Mouse (Mus musculus): ENCODE measurements around the gene H2-DMa. TPM values are rescaled to one million over a fixed set of nuclear protein-coding genes. Genes with fewer than 3 reads are reported as not detected.
A peak's percentile ranks its signal among the peaks of the same experiment; 100 is the strongest.

H2-DMa gene
- polyA plus RNA-seq (2015; fragmentation: Nextera tagmentation; extraction: Ambion mirVana) = 12.9 and 13.0 TPM in 2 replicates

DNA sequence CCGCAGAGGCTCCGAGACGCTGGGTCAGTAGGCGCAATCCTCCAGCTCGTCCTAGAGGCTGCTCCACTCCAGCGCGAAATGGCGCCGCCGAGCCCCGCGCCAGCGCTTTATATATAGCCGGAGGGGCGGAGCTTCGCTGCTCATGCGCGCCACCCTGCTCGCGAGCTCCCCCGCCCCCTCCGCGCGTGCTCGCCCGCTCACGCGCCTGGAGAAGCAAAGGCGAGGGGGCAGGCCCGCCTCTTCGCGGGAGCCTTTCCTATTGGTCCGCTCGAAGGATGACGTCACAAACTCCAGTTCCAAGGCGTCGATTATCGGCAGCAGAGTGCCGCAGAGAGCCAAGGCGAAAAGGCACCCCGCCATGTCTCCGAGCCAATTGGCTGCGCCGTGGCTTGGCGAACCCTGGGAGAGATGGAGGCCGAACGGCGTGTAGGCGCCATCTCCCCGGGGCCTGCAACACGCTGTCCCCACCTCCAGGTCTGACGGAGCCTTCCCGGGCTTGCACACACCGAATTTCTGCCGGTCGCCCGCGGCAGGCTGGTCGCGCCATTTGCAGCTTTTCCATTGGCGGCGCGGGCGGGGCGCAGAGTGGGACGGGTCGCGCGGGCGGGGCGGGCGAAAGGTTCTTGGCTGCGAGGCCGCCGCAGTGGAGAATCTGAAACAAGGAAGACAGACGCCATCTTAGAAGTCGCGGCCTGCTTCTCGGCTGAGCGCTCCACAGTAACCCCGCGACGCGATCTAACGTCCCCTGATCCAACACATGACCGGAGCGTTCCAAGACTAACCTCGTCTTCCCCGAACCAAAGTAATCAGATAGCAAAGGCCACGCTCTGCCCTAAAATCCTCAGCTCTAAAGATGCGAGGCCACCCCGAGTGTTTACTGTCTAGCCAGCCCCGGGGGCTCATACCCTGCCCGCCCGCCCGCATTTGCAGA is at the start of gene H2-DMa:
TSS of gene H2-DMa (plus strand) at position 293 of the 931 bp plus-strand sequence.
- peak within 1 kb of the TSS; percentile 98 for H3K9ac ChIP-seq (replicated peaks)
- WGBS = under 1% methylated on average over 95 of the region's 96 CpGs
- H3K9me3 ChIP-seq = no peaks in the 10 kb centered on the region
- peak within 1 kb of the TSS; percentile 100 for H3K27ac ChIP-seq (replicated peaks)
- peak; percentile 79 for ATAC-seq (replicated peaks)
- H3K4me1 ChIP-seq = peaks cover 37% of the 10 kb centered on the region
- H3K27me3 ChIP-seq = no peaks in the 10 kb centered on the region
- peak within 1 kb of the TSS; percentile 90 for H3K4me3 ChIP-seq
- peak within 1 kb of the TSS; percentile 80 for H3K4me2 ChIP-seq (replicated peaks)
- peaks cover 20% of the 10 kb centered on the region for H3K36me3 ChIP-seq

DNA sequence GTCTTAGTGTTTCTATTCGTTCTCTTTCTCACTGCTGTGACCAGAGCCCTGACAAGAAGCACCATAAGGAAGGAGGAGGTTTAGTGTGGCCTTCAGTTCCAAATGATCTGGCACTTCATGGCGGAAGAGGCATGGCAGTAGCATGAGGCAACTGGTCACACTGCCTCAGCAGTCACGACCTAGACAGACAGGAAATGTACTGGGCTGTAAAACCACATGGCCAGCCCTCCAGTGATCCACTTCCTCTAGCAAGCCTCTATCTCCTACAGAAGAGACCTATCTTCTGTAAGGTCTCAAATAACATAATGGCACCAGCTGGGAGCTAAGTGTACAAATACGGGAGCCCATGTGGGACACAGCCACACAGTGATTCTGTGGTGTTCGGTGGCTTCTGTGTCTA is 47.2 kb upstream of the H2-DMa start:
- Histone ChIP-seq H3K9me3 (no peaks in the 10 kb centered on the region), H3K4me2 (replicated peaks) (no peak overlapping the region), H3K4me1 (peaks cover 8% of the 10 kb centered on the region), H3K27me3 (peaks cover 10% of the 10 kb centered on the region), H3K36me3 (no peaks in the 10 kb centered on the region), H3K9ac (replicated peaks) (no peak overlapping the region), H3K27ac (replicated peaks) (no peak overlapping the region), H3K4me3 (no peak overlapping the region)
- 84% methylated on average over 5 of the region's 5 CpGs for WGBS
- no peak for ATAC-seq (replicated peaks)

GRCm38 (mm10) chr17:34075271-34075670 is 44.1 kb upstream of the H2-DMa start:
- WGBS = 45% methylated on average over 7 of the region's 7 CpGs
- H3K4me1 ChIP-seq = peaks cover 14% of the 10 kb centered on the region
- ATAC-seq (replicated peaks) = no peak
- no peaks in the 10 kb centered on the region for H3K36me3 ChIP-seq
- no peak overlapping the region for H3K9ac ChIP-seq (replicated peaks)
- H3K27me3 ChIP-seq = peaks cover 14% of the 10 kb centered on the region
- no peak overlapping the region for H3K4me3 ChIP-seq
- no peak overlapping the region for H3K27ac ChIP-seq (replicated peaks)
- H3K9me3 ChIP-seq = no peaks in the 10 kb centered on the region
- no peak overlapping the region for H3K4me2 ChIP-seq (replicated peaks)

GRCm38 (mm10) chr17:34077549-34077948 is 41.8 kb upstream of the H2-DMa start:
- 2% methylated on average over 9 of the region's 9 CpGs for WGBS
- Histone ChIP-seq H3K4me1 (peaks cover 14% of the 10 kb centered on the region), H3K27ac (replicated peaks) (no peak overlapping the region), H3K4me3 (no peak overlapping the region), H3K9ac (replicated peaks) (no peak overlapping the region), H3K36me3 (no peaks in the 10 kb centered on the region), H3K27me3 (peaks cover 14% of the 10 kb centered on the region), H3K9me3 (no peaks in the 10 kb centered on the region), H3K4me2 (replicated peaks) (no peak overlapping the region)
- no peak for ATAC-seq (replicated peaks)

DNA sequence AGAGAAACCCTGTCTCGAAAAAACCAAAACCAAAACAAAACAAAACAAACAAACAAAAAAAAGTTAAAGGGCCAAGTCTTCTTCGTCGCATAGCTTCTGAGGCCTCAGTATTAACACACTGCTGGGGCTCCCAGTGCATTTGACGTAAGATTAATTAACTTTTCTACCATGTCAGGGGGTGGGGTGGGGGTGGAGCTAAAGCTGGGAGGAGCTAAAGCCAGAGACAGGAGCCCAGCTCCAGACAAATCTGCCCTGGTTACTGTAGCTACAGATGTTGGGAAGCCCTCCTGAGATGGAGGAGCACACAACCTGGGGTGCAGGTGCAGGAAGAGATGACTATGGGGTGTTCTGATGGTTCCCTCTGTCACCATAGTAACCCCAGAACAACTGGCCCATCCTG is 41.2 kb upstream of the H2-DMa start:
- ATAC-seq (replicated peaks) = no peak
- H3K4me2 ChIP-seq (replicated peaks) = no peak overlapping the region
- WGBS = 58% methylated on average over 4 of the region's 4 CpGs

DNA sequence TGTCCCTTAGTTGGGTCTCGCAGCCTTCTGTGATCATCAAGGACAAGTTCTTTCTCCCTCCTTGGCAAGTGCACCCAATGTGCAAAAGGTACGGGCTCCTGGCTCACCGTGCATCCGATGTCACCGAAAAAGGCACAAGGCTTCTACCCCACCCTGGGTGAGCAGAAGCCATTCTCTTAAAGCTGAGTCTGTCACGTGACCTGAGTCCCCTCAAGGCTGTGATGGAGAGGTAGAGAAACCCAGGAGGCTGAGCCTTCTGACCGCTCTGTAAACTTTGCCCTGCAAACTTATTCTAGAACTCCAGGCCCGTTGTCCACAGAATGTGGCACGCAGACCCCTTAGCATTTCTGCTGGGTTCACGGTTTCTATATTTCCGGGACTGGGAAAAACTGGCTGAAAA is 40.3 kb upstream of the H2-DMa start:
- ATAC-seq (replicated peaks) = no peak
- Histone ChIP-seq H3K4me2 (replicated peaks) (no peak overlapping the region), H3K36me3 (no peaks in the 10 kb centered on the region), H3K4me3 (no peak overlapping the region), H3K27me3 (peaks cover 14% of the 10 kb centered on the region), H3K27ac (replicated peaks) (no peak overlapping the region), H3K9me3 (no peaks in the 10 kb centered on the region), H3K9ac (replicated peaks) (no peak overlapping the region), H3K4me1 (peaks cover 19% of the 10 kb centered on the region)
- 89% methylated on average over 11 of the region's 11 CpGs for WGBS

More for the DNA sequence above, 41.2 kb upstream of the H2-DMa start:
- peaks cover 16% of the 10 kb centered on the region for H3K4me1 ChIP-seq
- no peak overlapping the region for H3K27ac ChIP-seq (replicated peaks)
- H3K4me3 ChIP-seq = no peak overlapping the region
- no peaks in the 10 kb centered on the region for H3K36me3 ChIP-seq
- H3K27me3 ChIP-seq = peaks cover 14% of the 10 kb centered on the region
- H3K9ac ChIP-seq (replicated peaks) = no peak overlapping the region
- no peaks in the 10 kb centered on the region for H3K9me3 ChIP-seq

GRCm38 (mm10) chr17:34079621-34080020 is 39.7 kb upstream of the H2-DMa start:
- H3K4me2 ChIP-seq (replicated peaks) = no peak overlapping the region
- H3K9me3 ChIP-seq = no peaks in the 10 kb centered on the region
- H3K27me3 ChIP-seq = peaks cover 14% of the 10 kb centered on the region
- ATAC-seq (replicated peaks) = peak; percentile 76
- H3K9ac ChIP-seq (replicated peaks) = no peak overlapping the region
- H3K36me3 ChIP-seq = no peaks in the 10 kb centered on the region
- WGBS = 18% methylated on average over 5 of the region's 5 CpGs
- H3K27ac ChIP-seq (replicated peaks) = no peak overlapping the region
- no peak overlapping the region for H3K4me3 ChIP-seq
- H3K4me1 ChIP-seq = peaks cover 19% of the 10 kb centered on the region

GRCm38 (mm10) chr17:34083104-34083503 is 36.2 kb upstream of the H2-DMa start:
- no peaks in the 10 kb centered on the region for H3K27me3 ChIP-seq
- 2% methylated on average over 8 of the region's 8 CpGs for WGBS
- H3K9ac ChIP-seq (replicated peaks) = no peak overlapping the region; the same call in 1 of the 2 replicates
- H3K4me1 ChIP-seq = peaks cover 6% of the 10 kb centered on the region; the same call in 1 of the 2 replicates
- H3K36me3 ChIP-seq = no peaks in the 10 kb centered on the region
- ATAC-seq (replicated peaks) = no peak
- H3K27ac ChIP-seq (replicated peaks) = no peak overlapping the region
- no peak overlapping the region for H3K4me2 ChIP-seq (replicated peaks)
- no peaks in the 10 kb centered on the region for H3K9me3 ChIP-seq
- no peak overlapping the region for H3K4me3 ChIP-seq

DNA sequence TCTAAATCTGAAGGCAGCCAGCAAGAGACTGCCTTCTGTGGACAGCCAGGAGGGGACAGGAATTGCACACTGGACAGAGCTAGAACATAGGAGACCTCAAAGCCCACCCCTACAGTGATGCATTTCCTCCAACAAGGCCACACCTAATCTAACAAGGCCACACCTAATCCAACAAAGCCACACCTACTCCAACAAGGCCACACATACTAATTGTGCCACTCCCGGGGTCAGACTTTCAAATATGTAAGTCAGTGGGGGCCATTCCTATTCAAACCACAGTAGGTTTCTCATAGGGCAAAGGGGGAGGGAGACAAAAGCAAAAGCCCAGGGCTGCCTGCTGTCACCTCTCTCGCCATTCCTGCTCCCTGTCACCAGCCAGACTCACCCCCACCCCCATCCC is 32.0 kb upstream of the H2-DMa start:
- H3K4me3 ChIP-seq = no peak overlapping the region
- WGBS = 57% methylated on average over 2 of the region's 2 CpGs

DNA sequence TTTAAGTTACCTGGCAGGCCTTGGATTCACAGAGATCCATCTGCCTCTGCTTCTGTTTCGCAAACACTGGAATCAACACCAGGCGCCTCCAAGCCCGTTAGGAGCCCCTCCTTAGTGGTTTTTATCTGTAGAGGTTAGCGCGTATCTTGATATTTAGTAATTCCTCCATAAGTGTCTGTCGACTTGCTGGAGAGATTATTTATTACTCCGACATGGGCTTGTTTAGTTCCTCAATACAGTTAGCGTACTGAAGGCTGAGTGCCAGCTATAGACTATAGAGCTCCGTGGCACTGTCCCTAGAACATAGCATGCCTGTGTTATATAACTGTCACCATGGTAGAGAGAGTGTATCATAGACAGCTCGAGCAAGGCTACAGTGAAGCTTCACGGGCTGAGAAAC is 31.2 kb upstream of the H2-DMa start:
- H3K9ac ChIP-seq (replicated peaks) = no peak overlapping the region
- H3K9me3 ChIP-seq = no peaks in the 10 kb centered on the region
- 78% methylated on average over 11 of the region's 11 CpGs for WGBS
- H3K4me1 ChIP-seq = peaks cover 4% of the 10 kb centered on the region; the same call in 1 of the 2 replicates
- no peaks in the 10 kb centered on the region for H3K36me3 ChIP-seq
- H3K4me2 ChIP-seq (replicated peaks) = no peak overlapping the region
- no peak overlapping the region for H3K4me3 ChIP-seq
- no peak overlapping the region for H3K27ac ChIP-seq (replicated peaks)
- no peak for ATAC-seq (replicated peaks)
- H3K27me3 ChIP-seq = no peaks in the 10 kb centered on the region

More for the DNA sequence above, 32.0 kb upstream of the H2-DMa start:
- Histone ChIP-seq H3K4me2 (replicated peaks) (no peak overlapping the region), H3K9ac (replicated peaks) (no peak overlapping the region), H3K27ac (replicated peaks) (no peak overlapping the region), H3K36me3 (no peaks in the 10 kb centered on the region), H3K4me1 (peaks cover 6% of the 10 kb centered on the region; the same call in 1 of the 2 replicates), H3K27me3 (no peaks in the 10 kb centered on the region), H3K9me3 (no peaks in the 10 kb centered on the region)
- ATAC-seq (replicated peaks) = no peak

GRCm38 (mm10) chr17:34090923-34091322 is 28.4 kb upstream of the H2-DMa start:
- Histone ChIP-seq H3K4me2 (replicated peaks) (no peak overlapping the region), H3K9ac (replicated peaks) (no peak overlapping the region), H3K27me3 (no peaks in the 10 kb centered on the region), H3K4me1 (no peaks in the 10 kb centered on the region), H3K4me3 (no peak overlapping the region), H3K27ac (replicated peaks) (no peak overlapping the region), H3K9me3 (no peaks in the 10 kb centered on the region), H3K36me3 (no peaks in the 10 kb centered on the region)
- ATAC-seq (replicated peaks) = no peak
- 53% methylated on average over 7 of the region's 7 CpGs for WGBS

- no peak within 1 kb of the TSS for H3K27ac ChIP-seq (replicated peaks)
- H3K27me3 ChIP-seq = no peaks in the 10 kb centered on the region
- H3K4me3 ChIP-seq = no peak within 1 kb of the TSS
- no peak within 1 kb of the TSS for H3K9ac ChIP-seq (replicated peaks)
- WGBS = 40% methylated on average over 11 of the region's 11 CpGs
- H3K4me1 ChIP-seq = no peaks in the 10 kb centered on the region
- ATAC-seq (replicated peaks) = no peak
- no peaks in the 10 kb centered on the region for H3K36me3 ChIP-seq
- no peak within 1 kb of the TSS for H3K4me2 ChIP-seq (replicated peaks)
- no peaks in the 10 kb centered on the region for H3K9me3 ChIP-seq
These were observed 27.0 kb upstream of the H2-DMa start, which contains the start of gene H2-Oa for GRCm38 (mm10) chr17:34092197-34092875. Gene H2-Oa (plus strand): TSS chr17:34092340.

All from forebrain, embryonic 15.5 days (tissue).